Mouse (Mus musculus): ENCODE measurements at regions not wholly inside any gene's neighbourhood (a gene's known extent, or its start where the extent isn't known, plus 50 kb on each side); places are given as distances from the start of the nearest gene placed in this dataset.
"Not testable (repeated sequence)": the region's sequence is repeated elsewhere in the genome, so short reads cannot be mapped to it uniquely, and the experiment has no call there.

DNA sequence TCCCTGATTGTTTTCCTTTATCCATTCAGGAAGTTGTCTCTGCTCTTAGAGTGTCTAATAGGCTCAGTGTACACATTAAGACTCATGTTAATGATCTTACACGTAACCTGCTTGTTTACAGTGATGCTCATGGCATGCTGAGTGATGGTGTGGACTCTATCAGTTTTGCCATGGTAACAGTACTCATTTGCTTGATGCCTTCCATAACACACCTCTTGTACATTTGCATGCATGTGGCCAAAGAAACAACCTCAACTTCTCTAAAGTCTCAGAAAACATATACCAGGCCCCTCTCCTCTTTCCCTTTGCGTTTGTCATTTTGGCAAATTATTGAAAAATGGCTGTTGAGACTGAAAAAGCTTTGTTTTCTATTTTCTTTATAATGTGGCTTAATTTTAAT is 155.0 kb downstream of the Ube2e3 start:
- no peak for DNase-seq

DNA sequence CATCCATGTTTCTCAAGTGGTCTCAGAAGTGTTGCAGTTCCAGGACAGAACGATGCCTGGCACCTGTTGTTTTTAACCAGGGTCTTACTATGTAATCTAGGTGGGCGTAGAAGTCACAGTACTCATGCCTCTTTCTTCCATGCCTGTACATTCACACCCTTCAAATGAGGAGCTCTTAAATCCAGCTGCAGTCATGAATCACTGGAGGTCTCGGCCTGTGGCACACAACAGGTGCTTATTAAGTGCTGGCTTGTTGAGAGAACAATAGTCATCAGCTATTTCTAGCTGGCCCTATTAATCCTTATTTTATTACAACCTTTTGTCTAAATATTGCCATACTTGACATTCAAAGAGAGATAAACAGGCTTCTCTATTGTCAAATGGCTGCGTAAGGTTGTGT is 157.8 kb downstream of the Ube2e3 start:
- DNase-seq = no peak

- DNase-seq = peak; percentile 48 to 55
These were observed 163.1 kb downstream of the Ube2e3 start for GRCm38 (mm10) chr2:79030990-79031389.

GRCm38 (mm10) chr2:79036296-79036695 is 168.4 kb downstream of the Ube2e3 start:
- DNase-seq = no peak

GRCm38 (mm10) chr2:79038624-79039023 is 170.7 kb downstream of the Ube2e3 start:
- no peak for DNase-seq

- DNase-seq = not testable (repeated sequence)
These were observed 176.9 kb downstream of the Ube2e3 start for GRCm38 (mm10) chr2:79044804-79045203.

GRCm38 (mm10) chr2:79045508-79045907 is 177.6 kb downstream of the Ube2e3 start:
- no peak for DNase-seq

DNA sequence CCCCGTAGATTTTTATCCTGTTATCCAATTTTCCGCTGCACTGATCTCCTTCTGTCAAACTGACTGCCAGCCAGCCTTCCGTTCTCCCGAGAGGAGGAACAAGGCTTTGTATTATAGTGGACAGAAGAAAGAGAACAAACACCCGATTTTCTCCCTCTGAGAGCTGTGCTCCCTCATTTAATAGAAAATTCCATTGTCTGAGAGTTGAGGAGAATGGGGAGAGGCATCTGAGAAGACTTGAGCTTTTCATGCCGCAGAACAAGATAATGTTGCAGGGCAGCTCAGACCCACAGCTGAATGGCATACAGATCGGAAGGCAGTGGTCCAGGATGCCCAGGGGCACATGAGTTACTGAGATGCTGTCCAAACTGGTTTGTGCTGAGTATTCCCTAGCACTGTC is 180.1 kb downstream of the Ube2e3 start:
- peak; percentile 88 to 89 for DNase-seq

DNA sequence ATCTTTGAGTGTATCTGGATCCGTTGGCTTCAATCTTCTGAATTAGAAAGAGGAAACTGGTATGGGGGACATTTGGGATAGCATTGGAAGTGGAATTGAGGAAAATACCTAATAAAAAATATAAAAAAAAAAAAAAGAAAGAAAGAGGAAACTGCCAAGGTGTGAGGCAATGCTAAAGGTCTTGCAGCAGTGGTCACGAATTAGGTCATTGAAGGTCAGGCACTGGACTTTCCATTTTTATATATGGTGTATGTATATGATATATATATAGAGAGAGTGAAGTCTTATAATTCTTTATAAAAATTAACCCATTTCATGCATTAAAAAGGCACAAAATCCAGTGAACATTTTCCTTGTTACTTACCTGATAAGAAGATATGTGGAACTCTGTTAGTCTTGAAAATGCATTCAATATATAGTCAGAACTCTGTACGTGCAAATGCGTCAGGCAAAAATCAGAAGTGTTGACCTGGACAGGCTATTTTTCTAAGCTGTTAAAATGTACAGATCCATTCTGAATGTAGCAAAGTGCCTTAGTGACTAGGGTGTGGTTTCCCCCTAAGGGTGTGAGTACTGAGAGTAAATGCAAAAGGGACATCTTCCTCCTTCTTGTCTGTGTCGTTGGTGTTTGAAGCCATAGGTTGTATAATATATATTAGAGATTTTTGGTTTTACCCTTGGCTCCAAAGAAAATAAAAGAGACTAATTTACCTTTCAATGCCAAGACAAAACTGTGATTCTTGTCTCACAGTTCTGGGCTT is 181.0 kb downstream of the Ube2e3 start:
- peak in 1 of 2 experiments; percentile 17 for DNase-seq

DNA sequence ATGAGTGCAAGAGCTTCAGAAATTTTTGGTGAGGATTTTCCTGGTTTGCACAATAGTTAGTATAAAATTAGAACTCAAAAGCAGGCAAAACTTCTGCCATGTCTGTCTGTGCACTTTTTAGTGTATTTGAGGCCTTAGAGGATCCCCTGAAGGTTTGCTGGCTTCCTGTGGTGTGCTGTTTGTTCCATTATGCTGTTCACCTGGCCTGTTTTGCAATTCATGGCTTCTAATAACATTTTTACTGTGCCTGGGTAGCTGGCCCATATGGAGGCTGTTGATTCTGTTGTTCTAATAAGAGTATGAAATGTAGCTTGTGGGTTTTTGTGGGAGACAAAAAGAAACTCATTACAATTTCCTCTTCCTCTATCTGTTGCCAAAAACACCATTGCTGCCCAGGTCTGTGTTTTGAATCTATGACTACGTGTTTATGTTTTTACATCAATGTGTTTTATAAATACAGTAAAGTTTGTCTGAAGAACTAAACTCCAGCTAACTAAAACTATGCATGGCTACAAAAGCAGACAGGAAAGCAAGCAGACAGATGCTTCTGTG is 182.6 kb downstream of the Ube2e3 start:
- no peak for DNase-seq

DNA sequence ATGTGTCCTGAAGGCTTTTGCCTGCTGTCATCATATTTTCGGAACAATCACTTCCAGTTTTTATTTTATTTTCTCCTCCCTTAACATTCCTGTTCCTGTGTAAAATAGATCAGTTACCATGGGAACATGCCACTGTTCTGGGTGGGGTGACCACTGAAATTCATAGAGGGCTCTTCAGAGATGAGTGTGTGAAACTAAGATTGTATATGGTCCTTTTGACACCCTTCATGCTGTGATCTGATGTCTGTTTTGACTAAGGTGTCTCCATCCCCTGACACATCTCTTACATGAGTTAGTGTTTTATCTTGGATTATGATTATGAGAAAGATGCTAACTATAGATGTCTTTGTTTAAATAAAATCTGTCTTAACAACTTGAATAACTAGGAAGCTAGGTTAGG is 184.3 kb downstream of the Ube2e3 start:
- DNase-seq = no peak

DNA sequence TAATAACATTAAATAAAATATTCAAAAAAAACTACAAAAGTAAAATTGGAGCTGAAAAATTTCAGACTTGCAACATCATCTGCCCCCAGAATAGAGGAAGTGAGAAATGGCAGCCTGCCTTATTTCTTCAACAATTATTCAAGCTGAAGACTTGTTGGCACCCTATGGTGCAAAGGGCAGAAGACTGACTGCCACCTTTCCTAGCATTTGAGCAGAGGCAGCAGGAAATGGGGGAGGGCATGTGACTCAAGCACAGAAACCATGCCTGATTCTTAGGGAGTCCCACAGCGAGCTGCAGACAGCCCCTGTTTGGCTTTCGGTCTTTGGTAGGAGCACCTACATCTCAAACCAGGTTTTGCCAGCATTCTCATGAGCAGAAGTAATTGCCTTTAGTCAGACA is 188.2 kb downstream of the Ube2e3 start:
- peak; percentile 26 to 34 for DNase-seq

GRCm38 (mm10) chr2:79059115-79059943 is 191.4 kb downstream of the Ube2e3 start:
- DNase-seq = peak; percentile 16 to 29

DNA sequence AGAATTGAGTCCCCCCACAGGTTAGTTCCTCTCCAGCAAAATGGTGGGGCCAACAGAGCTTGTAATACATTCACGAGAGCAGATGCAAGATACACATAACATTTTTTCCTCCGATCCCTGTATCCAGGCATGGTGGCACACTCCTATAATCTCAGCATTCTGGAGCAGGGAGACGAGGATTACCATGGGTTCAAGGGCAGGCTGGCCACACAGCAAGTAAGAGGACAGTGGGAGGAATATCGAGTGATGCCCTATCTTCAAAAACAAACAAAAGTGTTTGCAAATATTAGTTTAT is 192.0 kb downstream of the Ube2e3 start:
- peak in 1 of 2 experiments; percentile 18 for DNase-seq

DNA sequence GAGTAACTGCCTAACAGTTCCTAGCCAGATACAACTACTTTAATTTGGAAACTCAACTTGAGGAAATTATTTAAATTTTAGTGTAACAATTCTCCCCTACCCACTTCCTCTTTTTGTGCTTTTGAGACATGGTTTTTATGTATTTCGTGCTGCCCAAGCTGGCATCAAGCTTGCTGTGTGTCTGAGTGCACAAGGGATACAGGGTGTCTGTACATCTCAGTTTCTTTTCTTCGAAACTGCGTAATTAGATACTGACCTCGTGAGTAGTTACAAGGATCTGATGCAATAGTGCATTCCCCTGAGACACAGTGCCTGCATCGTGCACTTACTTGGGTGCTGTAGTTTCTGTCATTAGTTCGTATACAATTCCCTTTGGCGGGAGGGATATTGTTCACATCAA is 192.4 kb downstream of the Ube2e3 start:
- no peak for DNase-seq

DNA sequence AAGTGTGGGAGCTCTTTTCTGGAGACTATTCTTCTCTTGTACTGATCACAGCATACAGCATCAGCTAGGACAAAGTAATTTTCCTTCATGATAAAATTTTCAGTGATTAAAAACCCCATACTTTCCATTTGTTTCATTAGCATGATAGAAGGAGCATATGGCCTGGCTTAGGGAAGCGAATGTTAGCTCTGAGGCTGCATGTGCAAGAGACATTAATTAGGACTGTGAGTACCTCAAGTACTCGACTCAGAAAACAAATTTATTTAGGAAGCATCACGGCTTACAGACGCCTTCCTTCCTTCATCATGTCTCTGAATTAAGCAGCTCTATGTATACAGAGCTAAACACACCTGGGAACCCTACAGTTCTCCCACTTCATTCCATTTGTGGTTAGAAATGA is 193.6 kb upstream of the Itga4 start:
- DNase-seq = no peak

- no peak for DNase-seq
These were observed 193.0 kb upstream of the Itga4 start for GRCm38 (mm10) chr2:79062196-79062636.

GRCm38 (mm10) chr2:79063641-79064040 is 191.6 kb upstream of the Itga4 start:
- no peak for DNase-seq

GRCm38 (mm10) chr2:79065321-79065720 is 189.9 kb upstream of the Itga4 start:
- no peak for DNase-seq

- DNase-seq = peak in 1 of 2 experiments; percentile 14
These were observed 179.1 kb upstream of the Itga4 start for GRCm38 (mm10) chr2:79076115-79076514.

DNA sequence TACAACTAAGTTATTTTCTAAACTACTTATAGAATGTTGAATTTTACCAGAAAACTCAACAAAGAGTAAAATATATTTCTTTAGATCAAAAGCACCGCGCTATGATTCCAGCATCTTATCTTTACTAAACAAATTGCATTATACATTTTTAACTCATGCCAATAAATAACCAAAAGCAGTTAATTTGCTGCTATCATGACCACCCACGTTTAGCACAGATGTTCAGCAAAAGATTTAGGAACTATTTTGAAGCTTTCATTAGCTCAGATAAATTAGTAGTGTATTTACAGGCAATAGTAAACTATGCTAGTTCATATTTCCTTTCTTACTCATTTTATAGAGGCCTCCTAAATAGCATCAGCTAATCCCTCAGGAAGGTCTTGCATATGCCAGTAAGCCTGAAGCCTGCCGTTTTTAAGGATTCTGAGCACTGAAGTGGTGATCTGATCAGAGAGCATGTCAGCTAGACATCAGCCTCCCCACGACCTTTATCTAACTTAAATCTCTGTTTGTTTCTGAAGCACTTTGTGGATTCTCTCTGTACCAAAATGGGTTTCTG is 176.3 kb upstream of the Itga4 start:
- DNase-seq = no peak

GRCm38 (mm10) chr2:79081769-79082168 is 173.5 kb upstream of the Itga4 start:
- DNase-seq = no peak

GRCm38 (mm10) chr2:79086280-79086679 is 168.9 kb upstream of the Itga4 start:
- DNase-seq = no peak
